Mouse (Mus musculus) hindbrain, embryonic 10.5 days (tissue): Measurements from ENCODE around the gene Spata9. TPM values are rescaled to one million over a fixed set of nuclear protein-coding genes. Genes with fewer than 3 reads are reported as not detected.

ENCODE experiments used
- DNase-seq: peaks from one replicate; pipeline ENCODE4 v3.0.0-alpha.2; 2017; ENCODE audit warnings: low spot score
- H3K27ac ChIP-seq: fragments of 300-500 bp; sonication (generic); 2 replicates; pipeline ENCODE4 v1.5.1; 2016; ENCODE audit warnings: mild to moderate bottlenecking, moderate library complexity
- H3K27me3 ChIP-seq: fragments of 300-500 bp; sonication (generic); 2 replicates; pipeline ENCODE4 v1.6.1; 2016; ENCODE audit warnings: mild to moderate bottlenecking; ENCODE audit not compliant: poor library complexity, insufficient read depth, severe bottlenecking
- H3K36me3 ChIP-seq: fragments of 300-500 bp; sonication (generic); 2 replicates; pipeline ENCODE4 v1.6.1; 2016; ENCODE audit warnings: mild to moderate bottlenecking, moderate library complexity
- H3K4me1 ChIP-seq: fragments of 300-500 bp; sonication (generic); replicated peaks from 2 replicates; pipeline ENCODE4 v1.6.1; 2016; ENCODE audit warnings: mild to moderate bottlenecking
- H3K4me3 ChIP-seq: fragments of 300-500 bp; sonication (generic); 2 replicates; pipeline ENCODE4 v1.5.1; 2016; ENCODE audit warnings: mild to moderate bottlenecking, moderate library complexity
- H3K9me3 ChIP-seq: fragments of 300-500 bp; sonication (generic); 2 replicates; pipeline ENCODE4 v1.6.1; 2016; ENCODE audit warnings: mild to moderate bottlenecking, moderate library complexity
- WGBS: fragments of 180-500 bp; shearing (Covaris S2); methylation state at CpG from one replicate; pipeline ENCODE4 v1.1.7; 2016; 5-methylcytosine and 5-hydroxymethylcytosine counted together
- polyA plus RNA-seq: library from polyadenylated mRNA; unstranded; fragments of >200 nt; fragmentation: Nextera tagmentation; extraction: Ambion mirVana; gene quantifications from 2 replicates; pipeline ENCODE4 v1.2.1, GENCODE M21; 2016

The Spata9 gene
- polyA plus RNA-seq, 1 experiment from 2014 or later: 0.77 TPM

DNA sequence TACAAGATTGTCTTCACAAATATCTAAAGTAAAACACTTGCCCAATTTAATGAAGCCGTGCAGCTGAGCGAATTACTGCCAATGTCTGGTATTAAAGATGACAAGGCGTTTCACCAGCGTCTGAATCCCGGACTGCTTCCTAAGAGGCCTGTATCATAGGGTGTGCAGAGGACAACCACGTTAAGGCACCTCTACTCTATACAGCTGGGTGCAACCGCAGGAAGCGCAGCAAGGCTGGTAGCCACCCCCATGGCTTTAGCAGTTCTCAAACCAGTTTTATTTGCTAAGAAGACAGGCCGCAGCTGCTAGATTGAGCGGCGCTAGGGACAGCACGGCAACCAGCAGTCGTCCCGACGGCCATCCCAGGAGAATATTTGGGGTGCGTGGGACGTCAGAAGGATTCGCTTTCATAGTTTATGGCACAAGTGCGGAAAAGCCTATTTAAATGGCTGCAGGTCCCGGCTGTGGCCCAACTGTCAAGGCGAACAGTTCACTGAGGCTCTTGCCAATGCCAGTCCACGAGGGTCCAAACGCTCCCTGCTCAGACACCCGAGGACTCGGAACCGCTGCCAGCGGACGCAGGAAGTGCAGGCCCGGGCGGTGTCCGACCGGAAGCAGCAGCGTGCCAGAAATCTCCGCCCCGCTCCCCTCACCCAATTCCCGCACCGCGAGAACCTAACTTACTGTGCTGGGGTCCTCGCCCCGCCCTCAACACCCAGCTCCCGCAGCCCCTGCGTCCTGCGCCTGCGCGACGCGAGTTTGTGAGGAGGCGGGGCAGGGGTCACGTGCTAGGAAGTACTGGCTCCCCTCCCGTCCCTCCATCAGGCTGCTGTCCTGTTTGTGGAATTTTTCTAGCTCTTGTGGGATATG is 51.3 kb downstream of the Spata9 start, which contains the start of gene Rfesd:
Gene Rfesd (minus strand): TSS at position 746 of the 870 bp plus-strand sequence.
- Histone ChIP-seq H3K4me1 (peaks cover 9% of the 10 kb centered on the region), H3K27ac (peak within 1 kb of the TSS; percentile 96), H3K9me3 (no peaks in the 10 kb centered on the region), H3K36me3 (no peaks in the 10 kb centered on the region), H3K4me3 (peak within 1 kb of the TSS; percentile 84), H3K27me3 (no peaks in the 10 kb centered on the region)
- WGBS: 2% methylated on average over 50 of the region's 50 CpGs
- peak; percentile 97 for DNase-seq

DNA sequence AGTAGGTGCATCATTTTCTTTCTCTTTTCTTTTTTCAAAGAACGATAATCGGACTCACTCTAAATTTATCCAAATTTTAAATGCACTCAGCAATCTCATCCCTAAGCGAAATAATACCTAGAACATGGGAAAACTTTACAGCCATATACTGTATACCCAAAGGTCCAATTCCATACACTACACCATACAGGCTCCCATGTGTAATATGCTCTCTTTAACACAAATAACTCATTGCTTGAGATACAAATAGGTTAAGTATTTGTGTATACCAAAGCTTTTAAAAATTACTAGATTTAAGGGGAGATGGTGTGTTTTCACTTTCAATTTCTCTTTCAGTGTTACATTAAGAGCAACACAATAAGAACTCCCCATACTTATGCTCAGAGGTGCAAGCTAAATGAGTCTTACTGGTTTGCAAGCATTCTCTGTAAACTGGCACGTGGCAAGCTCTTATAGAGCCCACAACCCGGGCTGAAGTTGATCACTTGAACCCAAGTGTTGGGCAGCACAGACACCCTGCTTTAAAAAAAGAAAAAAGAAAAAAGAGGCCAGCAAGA is 52.0 kb downstream of the Spata9 start:
- 49% methylated on average over 5 of the region's 5 CpGs for WGBS

GRCm38 (mm10) chr13:76021782-76022181 is 54.8 kb downstream of the Spata9 start:
- Histone ChIP-seq H3K27ac (no peak overlapping the region), H3K4me1 (peaks cover 8% of the 10 kb centered on the region), H3K36me3 (no peaks in the 10 kb centered on the region), H3K27me3 (no peaks in the 10 kb centered on the region), H3K9me3 (no peaks in the 10 kb centered on the region), H3K4me3 (no peak overlapping the region)
- no peak for DNase-seq
- WGBS: 97% methylated on average over 2 of the region's 2 CpGs

More for the DNA sequence above, 52.0 kb downstream of the Spata9 start:
- Histone ChIP-seq H3K4me1 (peaks cover 9% of the 10 kb centered on the region), H3K27ac (peak overlapping the region; percentile 96), H3K4me3 (peak overlapping the region; percentile 84), H3K27me3 (no peaks in the 10 kb centered on the region), H3K9me3 (no peaks in the 10 kb centered on the region), H3K36me3 (no peaks in the 10 kb centered on the region)
- no peak for DNase-seq

DNA sequence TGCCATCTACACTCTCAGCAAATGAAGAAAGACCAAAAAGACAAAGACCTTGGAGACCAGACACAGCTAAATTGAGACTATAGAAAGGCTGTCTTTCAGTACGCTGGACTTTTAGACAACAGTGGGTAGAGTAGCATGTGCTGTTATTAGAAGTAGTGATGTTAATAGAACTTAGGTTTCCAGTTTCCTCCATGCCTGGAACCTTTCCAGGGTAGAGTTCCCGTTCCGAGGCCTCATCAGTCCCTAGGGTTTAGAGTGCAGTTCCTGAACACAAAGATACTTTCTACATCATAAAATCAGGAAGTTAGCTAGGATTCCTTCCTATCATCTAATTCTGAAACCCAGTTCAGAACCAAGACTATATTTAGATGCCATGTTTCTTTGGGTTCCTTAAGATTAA is 57.6 kb downstream of the Spata9 start:
- no peaks in the 10 kb centered on the region for H3K27me3 ChIP-seq
- H3K4me3 ChIP-seq: no peak overlapping the region
- 80% methylated on average over 3 of the region's 3 CpGs for WGBS
- H3K36me3 ChIP-seq: no peaks in the 10 kb centered on the region
- H3K4me1 ChIP-seq: no peaks in the 10 kb centered on the region
- H3K27ac ChIP-seq: no peak overlapping the region
- no peaks in the 10 kb centered on the region for H3K9me3 ChIP-seq
- DNase-seq: no peak

- Histone ChIP-seq H3K4me3 (no peak overlapping the region), H3K9me3 (0 out of 2 replicates have a peak, but pooled peaks cover 1% of the 10 kb centered on the region), H3K36me3 (no peaks in the 10 kb centered on the region), H3K27me3 (no peaks in the 10 kb centered on the region), H3K4me1 (no peaks in the 10 kb centered on the region), H3K27ac (no peak overlapping the region)
- 63% methylated on average over 1 of the region's 1 CpGs for WGBS
- DNase-seq: no peak
These were observed 75.5 kb downstream of the Spata9 start for GRCm38 (mm10) chr13:76042455-76042854.

DNA sequence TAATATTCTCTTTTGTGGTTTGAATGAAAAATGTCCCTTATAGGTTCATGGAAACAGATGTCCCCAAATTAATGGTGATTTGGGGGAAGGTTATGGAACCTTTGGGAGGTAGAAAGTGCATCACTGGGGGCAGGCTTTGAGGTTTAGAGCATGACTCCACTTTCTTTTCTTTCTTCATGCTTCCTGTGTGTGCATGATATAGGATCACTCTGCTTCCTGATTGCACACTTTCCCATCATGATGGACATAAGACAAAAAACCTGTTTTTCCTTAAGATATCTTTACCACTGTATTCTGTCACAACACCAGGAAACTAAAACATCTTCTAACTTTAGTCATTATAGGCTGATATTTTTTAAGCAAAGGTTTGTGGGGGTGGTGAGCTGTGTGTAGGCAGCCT is 78.0 kb downstream of the Spata9 start:
- Histone ChIP-seq H3K27ac (no peak overlapping the region), H3K4me3 (no peak overlapping the region), H3K4me1 (no peaks in the 10 kb centered on the region), H3K36me3 (no peaks in the 10 kb centered on the region), H3K9me3 (no peaks in the 10 kb centered on the region), H3K27me3 (no peaks in the 10 kb centered on the region)
- no peak for DNase-seq

Other genes with a start within 250 kb of the Spata9 start
- gene Glrx, start 127.3 kb upstream of the Spata9 start, polyA plus RNA-seq: 38.4 and 39.9 TPM in 2 replicates
- gene Rhobtb3, start 23.2 kb upstream of the Spata9 start, polyA plus RNA-seq: 39.8 and 42.4 TPM in 2 replicates
- 20.8 and 25.8 TPM in 2 replicates for gene Rfesd, start 51.6 kb downstream of the Spata9 start, polyA plus RNA-seq
- gene Gpr150, start 89.8 kb downstream of the Spata9 start, polyA plus RNA-seq: 0.39 and 0.50 TPM in 2 replicates
- 4.2 and 4.9 TPM in 2 replicates for gene Arsk, start 131.5 kb downstream of the Spata9 start, polyA plus RNA-seq
- gene Ttc37, start 131.6 kb downstream of the Spata9 start, polyA plus RNA-seq: 10.7 and 12.4 TPM in 2 replicates